Mouse (Mus musculus) brown adipose tissue, adult 24 weeks (tissue): ENCODE data around the gene Vcpkmt. TPM values are rescaled to one million over a fixed set of nuclear protein-coding genes. Genes with fewer than 3 reads are reported as not detected.

Source experiments
- H3K27ac ChIP-seq: fragments of 200-500 bp; replicated peaks from 2 replicates; pipeline ENCODE4 v1.5.1; 2012; ENCODE audit warnings: low read depth, mild to moderate bottlenecking, low read length
- H3K4me1 ChIP-seq: fragments of 200-500 bp; 2 replicates; pipeline ENCODE4 v1.6.1; 2012; ENCODE audit warnings: low read length, mixed read lengths; ENCODE audit not compliant: control insufficient read depth, insufficient read depth, insufficient read length
- H3K4me3 ChIP-seq: fragments of 200-500 bp; 2 replicates; pipeline ENCODE4 v1.5.1; 2012; ENCODE audit warnings: low read depth, mild to moderate bottlenecking, low read length, moderate library complexity; ENCODE audit not compliant: insufficient read depth
- polyA plus RNA-seq: library from polyadenylated mRNA; stranded (reverse); fragments of >200 nt; gene quantifications from 2 replicates; pipeline ENCODE4 v1.2.4, GENCODE M21; 2012; ENCODE audit not compliant: missing spikeins, insufficient read depth, insufficient read length

The Vcpkmt gene
- polyA plus RNA-seq, 1 experiment = 4.1 TPM

GRCm38 (mm10) chr12:69528275-69529032 is 54.4 kb downstream of the Vcpkmt start:
- H3K4me3 ChIP-seq = no peak overlapping the region
- peaks cover 10% of the 10 kb centered on the region; the same call in 1 of the 2 replicates for H3K4me1 ChIP-seq
- no peak overlapping the region for H3K27ac ChIP-seq

Other genes starting within 250 kb of the Vcpkmt start
- 16.5 and 33.9 TPM in 2 replicates for gene Nemf, start 225.9 kb downstream of the Vcpkmt start, polyA plus RNA-seq
- 43.2 and 49.8 TPM in 2 replicates for gene Arf6, start 210.9 kb downstream of the Vcpkmt start, polyA plus RNA-seq
- gene Gm9887, start 210.6 kb downstream of the Vcpkmt start, polyA plus RNA-seq = not detected in 2 replicates
- 28.8 and 29.5 TPM in 2 replicates for gene Sos2, start 98.8 kb upstream of the Vcpkmt start, polyA plus RNA-seq
- gene L2hgdh, start 141.8 kb upstream of the Vcpkmt start, polyA plus RNA-seq = 17.0 and 17.7 TPM in 2 replicates
- gene Atp5s, start 141.9 kb upstream of the Vcpkmt start, polyA plus RNA-seq = 27.5 and 41.6 TPM in 2 replicates
- not detected in 2 replicates for gene Cdkl1, start 208.2 kb upstream of the Vcpkmt start, polyA plus RNA-seq